Mouse (Mus musculus) duodenum, adult 2 months (tissue): ENCODE data around the gene Kntc1. TPM values are rescaled to one million over a fixed set of nuclear protein-coding genes. Genes with fewer than 3 reads are reported as not detected.

ENCODE experiments used
- polyA plus RNA-seq: library from polyadenylated mRNA; depleted of rRNA; stranded (reverse); fragments of >200 nt; gene quantifications from 2 replicates; pipeline ENCODE4 v1.2.3, GENCODE M21; 2012; ENCODE audit warnings: low replicate concordance; rRNA removed

Gene Kntc1
- 0.36 and 1.7 TPM in 2 replicates for polyA plus RNA-seq

DNA sequence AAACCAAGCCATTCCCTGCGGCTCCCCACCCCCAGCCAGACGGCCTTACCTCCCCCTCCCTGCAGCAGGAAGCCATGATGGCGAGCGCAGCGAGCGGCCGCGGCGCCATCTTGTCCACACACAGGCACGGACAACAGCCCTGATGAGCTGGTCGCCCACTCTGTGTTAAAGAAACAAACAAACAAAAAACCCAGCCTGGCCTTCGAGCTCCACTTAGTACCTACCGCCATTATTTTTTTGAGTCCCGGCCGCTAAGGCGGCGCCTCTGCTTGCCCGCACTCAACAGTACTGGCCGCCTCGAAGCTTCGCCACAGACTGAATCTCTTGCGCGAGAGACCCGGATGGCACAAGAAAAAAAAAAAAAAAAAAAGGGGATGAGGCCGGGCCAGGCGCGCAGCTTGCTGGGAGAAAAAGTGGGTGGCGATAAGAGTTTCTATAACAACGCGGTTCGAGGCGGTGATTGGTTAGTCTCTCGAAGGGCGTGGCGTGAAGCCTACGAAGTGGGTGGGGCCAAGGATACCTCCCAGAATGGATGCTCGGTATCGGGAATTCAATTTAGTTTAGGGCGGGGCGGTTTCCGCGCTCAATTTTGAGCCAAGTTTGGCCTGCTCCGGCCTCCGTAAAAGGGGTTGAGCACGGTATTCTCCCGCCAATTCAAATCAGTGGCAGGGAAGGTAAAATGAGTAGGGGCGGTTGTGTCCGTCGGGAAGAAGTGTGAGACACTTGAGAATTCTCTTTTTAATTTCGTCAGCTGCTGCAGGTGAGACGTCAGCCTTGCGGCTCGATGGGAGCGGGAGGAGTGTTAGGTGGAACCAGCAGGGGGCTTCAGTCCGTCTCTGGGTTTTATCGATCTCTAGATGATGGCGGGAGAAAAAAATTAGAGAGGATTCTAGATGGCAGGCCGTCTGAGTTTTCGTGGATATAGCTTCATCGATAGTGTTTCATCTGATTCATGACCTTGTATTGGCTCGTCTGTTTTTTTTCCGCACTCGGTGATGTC lies at the start of gene Kntc1, which contains the start of gene Rsrc2:
Gene Kntc1 (plus strand): TSS at position 652 of the 1,000 bp plus-strand sequence.
Gene Rsrc2 (minus strand): TSS at position 350 of the 1,000 bp plus-strand sequence.

GRCm38 (mm10) chr5:123720328-123721311 lies 28.9 kb upstream of the Kntc1 start, which contains the start of gene Zcchc8:
TSS of gene Zcchc8 (minus strand) at chr5:123721100.

GRCm38 (mm10) chr5:123865365-123865764 lies 115.8 kb downstream of the Kntc1 start, which contains the start of gene Hcar2:
TSS of gene Hcar2 (minus strand) at chr5:123865499.

Other genes with a start within 250 kb of the Kntc1 start
- 0.11 TPM in 1 of 2 replicates, not detected in the other for gene B3gnt4, start 239.3 kb upstream of the Kntc1 start, polyA plus RNA-seq
- 24.6 and 32.2 TPM in 2 replicates for gene Diablo, start 225.5 kb upstream of the Kntc1 start, polyA plus RNA-seq
- gene Gm49027, start 224.2 kb upstream of the Kntc1 start, polyA plus RNA-seq = 10.8 and 11.8 TPM in 2 replicates
- gene Vps33a, start 176.7 kb upstream of the Kntc1 start, polyA plus RNA-seq = 4.5 and 6.2 TPM in 2 replicates
- 6.8 and 8.5 TPM in 2 replicates for gene Clip1, start 65.1 kb upstream of the Kntc1 start, polyA plus RNA-seq
- 16.9 and 18.8 TPM in 2 replicates for gene Zcchc8, start 28.6 kb upstream of the Kntc1 start, polyA plus RNA-seq
- gene Rsrc2, start 302 bp upstream of the Kntc1 start, polyA plus RNA-seq = 2.1 and 2.5 TPM in 2 replicates
- gene Hcar2, start 115.8 kb downstream of the Kntc1 start, polyA plus RNA-seq = 0.13 and 0.20 TPM in 2 replicates
- 1.9 and 2.9 TPM in 2 replicates for gene Hcar1, start 130.3 kb downstream of the Kntc1 start, polyA plus RNA-seq
- 1.6 and 7.7 TPM in 2 replicates for gene Denr, start 157.5 kb downstream of the Kntc1 start, polyA plus RNA-seq
- not detected in 2 replicates for gene Gm43518, start 177.7 kb downstream of the Kntc1 start, polyA plus RNA-seq
- gene Ccdc62, start 181.0 kb downstream of the Kntc1 start, polyA plus RNA-seq = 0.36 and 1.0 TPM in 2 replicates
- 35.1 and 40.2 TPM in 2 replicates for gene Hip1r, start 223.9 kb downstream of the Kntc1 start, polyA plus RNA-seq